Mouse (Mus musculus) adrenal gland, postnatal 14 days (tissue): ENCODE data around the gene Txnip. TPM values are rescaled to one million over a fixed set of nuclear protein-coding genes. Genes with fewer than 3 reads are reported as not detected.
"Not testable (repeated sequence)": the region's sequence is repeated elsewhere in the genome, so short reads cannot be mapped to it uniquely, and the experiment has no call there.

Experiments
- DNase-seq: peaks from one replicate; pipeline ENCODE4 v3.0.0; 2021; ENCODE audit warnings: mixed read lengths
- total RNA-seq: library from RNA; stranded (reverse); gene quantifications from 2 replicates; pipeline ENCODE4 v1.2.3, GENCODE M21; 2021

Gene Txnip
- total RNA-seq, 1 experiment from 2014 or later: 479 TPM

DNA sequence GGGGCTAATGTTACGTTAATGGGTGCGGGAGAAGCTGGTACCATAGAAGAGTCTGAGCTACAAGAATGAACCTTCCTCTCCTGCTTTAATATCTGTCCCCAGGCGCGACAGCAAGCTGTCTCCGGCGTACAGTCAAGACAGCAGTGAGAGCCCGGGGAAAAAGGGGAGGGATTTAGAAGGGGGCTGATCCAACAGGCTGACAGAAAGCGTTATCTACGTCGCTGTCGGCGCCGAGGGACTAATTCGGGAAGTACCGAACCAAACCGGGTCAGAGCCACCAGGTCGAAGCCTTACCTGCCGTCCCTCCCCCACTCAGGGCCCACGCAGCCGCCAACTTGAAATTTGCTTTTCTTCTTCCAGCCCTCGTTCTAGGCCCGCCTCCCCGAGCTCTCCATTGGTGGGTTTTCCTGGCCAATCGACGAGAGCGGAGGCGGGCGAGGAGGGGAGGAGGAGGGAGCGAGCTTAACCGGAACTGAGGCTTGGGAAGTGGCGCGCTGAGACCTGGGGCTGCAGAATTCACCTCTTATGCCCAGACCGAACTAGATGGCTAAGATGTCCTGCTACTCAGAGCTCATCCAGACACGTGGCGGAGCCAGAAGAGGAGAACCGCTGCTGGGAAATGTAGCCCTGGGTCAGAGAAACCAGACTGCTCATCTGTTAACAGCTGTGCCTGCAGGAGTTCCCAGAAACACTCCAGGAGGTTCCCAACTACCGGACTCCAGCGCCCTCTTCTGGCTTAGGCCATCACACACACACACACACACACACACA, 36.2 kb downstream of the Txnip start, which contains the start of gene Polr3gl:
Polr3gl (minus strand) TSS at position 392 of the 771 bp plus-strand sequence.
- peak; percentile 97 for DNase-seq

- no peak for DNase-seq
These were observed 37.1 kb downstream of the Txnip start for GRCm38 (mm10) chr3:96594851-96595250.

DNA sequence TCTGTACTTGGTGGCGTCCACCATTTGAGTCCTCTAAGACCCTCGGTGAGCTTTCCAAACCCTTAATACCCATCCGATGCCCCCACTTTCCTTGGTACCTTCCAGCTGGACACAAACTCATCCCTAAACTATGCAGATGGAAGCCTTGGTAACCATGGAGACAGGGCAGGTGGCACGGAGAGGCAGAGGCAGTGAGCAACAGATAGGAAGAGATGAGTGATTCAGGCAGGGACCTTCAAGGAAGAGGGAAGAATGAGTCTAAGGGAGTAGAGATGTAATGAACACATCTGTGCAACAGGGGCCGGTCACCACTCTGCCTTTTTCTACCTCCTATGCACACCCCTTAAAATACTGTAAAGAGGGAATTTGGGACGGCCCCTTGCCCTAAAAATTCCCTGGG, 37.9 kb downstream of the Txnip start:
- DNase-seq: no peak

DNA sequence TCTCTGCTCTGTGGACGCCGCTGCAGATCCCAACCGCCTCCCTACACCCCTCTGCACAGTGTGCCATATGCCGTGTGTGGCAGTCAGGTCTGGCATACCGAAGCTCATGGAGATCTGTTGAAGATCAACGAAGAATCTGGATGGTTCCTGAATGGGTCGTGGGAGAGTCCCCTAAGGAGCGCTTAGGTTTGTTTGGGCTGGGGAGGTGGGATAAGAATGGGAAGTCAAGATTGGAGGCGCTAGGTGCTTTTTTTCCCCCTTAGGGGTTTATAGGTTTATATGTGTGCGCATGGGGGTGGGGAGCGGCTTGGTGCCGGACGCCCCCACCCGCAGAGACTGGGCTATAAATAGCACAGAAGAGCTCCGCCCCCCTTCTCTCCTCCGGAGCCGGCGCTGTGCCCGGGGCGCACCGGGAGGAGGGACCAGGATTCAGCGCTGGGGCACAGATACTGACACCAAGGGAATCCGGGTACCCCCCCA, 38.5 kb downstream of the Txnip start, which contains the start of gene Ankrd34a:
Ankrd34a (plus strand) TSS at position 409 of the 480 bp plus-strand sequence.
- DNase-seq: peak; percentile 65

DNA sequence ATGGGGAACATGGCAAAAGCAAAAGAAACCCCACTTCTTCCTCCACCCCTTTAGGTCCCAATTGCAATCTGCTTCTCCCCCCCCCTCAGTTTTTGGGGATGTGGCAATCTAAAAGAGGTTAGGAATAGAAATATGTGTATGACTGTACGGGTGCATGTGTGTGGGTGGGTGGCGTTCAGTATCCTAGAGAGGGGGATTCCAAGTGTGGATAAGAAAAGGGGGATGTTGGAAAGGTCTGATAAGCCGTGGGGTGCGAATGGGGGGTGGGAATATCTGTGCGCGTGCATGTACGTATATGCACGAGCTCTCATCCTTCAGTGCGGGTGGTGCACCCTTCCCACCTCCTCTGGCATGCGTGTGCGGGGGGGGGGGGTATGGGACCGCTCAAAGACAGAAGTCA, 39.1 kb downstream of the Txnip start:
- DNase-seq: no peak

DNA sequence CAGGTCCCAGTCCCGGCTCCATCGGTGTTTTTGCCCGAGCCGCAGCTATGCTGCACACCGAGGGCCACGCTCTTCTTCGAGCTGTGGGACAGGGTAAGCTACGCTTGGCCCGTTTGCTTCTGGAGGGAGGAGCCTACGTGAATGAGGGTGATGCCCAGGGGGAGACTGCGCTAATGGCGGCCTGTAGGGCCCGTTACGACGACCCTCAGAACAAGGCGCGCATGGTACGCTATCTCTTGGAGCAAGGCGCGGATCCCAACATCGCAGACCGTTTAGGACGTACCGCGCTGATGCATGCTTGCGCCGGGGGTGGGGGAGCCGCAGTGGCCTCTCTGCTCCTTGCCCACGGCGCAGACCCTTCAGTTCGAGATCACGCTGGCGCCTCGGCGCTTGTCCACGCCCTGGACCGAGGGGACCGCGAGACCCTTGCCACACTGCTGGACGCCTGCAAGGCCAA, 39.7 kb downstream of the Txnip start:
- peak; percentile 42 for DNase-seq

- peak; percentile 82 for DNase-seq
These were observed 40.7 kb downstream of the Txnip start for GRCm38 (mm10) chr3:96598156-96599068.

GRCm38 (mm10) chr3:96599069-96599393, 41.3 kb downstream of the Txnip start:
- DNase-seq: no peak

DNA sequence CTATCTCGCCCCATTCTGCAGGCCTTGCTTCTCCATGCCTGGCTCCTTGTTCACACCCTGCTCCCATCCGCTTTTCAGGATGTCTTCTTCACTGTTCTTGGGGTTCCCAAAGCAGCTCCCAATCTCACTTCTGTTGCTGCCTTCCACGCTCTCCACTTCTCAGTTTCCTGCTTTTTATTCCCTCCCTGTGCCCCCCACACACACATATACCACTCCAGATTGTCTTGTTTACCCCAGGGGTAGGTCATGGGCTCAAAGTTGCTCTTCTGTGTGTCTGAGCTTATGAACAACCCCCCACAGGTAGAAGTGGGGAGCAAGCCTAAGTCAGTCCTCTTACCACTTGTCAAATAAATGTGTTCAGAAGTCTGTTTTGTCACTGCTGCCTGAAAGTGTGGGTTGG, 41.7 kb downstream of the Txnip start:
- no peak for DNase-seq

DNA sequence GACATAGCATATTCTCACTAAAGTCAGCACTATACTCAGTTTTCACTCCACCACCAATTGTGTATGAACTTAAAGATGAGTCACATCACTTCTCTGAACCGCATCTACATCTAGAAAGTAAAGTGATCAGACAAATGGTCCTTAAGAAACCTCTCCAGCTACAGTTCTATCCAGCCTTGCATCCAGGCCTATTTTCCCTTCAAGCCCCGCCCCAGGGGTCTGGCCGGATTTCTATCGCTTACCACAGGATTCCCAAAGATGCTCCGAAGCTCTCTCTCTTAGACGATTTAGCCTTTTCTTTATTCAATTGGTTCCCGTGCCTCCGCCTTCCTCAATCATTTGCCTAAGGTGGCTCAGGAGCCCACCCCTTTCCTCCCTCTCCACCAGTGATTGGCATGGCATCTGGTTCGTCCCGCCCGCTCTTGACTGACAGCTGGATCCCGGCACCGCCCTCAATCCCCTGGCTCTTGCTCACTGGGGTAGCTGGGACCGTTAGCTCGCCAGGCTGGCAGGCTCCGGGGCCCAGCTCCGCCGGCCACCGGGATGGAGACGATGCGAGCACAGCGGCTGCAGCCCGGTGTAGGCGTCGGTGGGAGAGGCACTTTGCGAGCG, 43.0 kb downstream of the Txnip start, which contains the start of gene Lix1l:
Lix1l (plus strand) TSS at position 511 of the 612 bp plus-strand sequence.
- DNase-seq: peak; percentile 96

DNA sequence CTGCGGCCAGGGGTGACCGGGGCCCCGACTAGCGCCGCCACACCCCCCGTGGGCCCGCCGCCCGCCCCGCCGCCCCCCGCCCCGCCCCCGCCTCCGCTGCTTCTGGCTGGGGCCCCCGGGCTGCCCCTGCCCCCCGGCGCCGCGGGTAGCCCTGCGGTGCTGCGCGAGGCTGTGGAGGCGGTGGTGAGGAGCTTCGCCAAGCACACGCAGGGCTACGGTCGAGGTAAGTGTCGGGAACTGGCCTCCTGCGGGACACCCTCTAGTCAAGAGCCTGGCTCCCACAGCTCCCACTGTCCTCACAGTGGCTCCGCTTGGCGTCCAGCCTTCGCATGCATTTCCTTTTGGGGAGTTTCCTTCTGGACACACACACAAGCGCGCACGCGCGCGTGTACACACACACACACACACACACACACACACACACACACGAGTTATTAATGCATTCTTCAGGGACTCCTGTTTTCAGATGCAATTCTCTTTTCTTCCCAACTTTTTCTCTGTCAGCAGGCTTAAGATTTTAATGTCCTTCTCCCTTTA, 43.6 kb downstream of the Txnip start:
- peak; percentile 78 for DNase-seq

GRCm38 (mm10) chr3:96601941-96602703, 44.4 kb downstream of the Txnip start:
- peak; percentile 73 for DNase-seq

DNA sequence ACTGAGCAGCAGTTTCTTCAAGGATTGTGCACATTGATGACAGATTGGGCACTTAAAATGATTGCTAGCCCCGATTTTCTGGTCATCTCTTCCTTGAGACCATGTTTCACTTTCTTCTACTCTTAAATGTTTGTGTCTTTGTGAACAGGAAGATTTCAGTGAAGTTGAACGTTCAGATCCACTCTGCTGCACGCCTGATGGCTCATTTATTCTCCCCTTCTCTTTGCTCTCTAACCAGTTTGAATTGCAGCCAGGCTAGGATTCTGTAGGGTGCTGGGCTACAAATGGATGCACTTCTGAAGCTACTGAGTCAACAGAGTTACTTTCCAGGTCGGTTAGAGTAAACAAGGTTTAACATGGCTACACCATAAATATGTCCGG, 44.9 kb downstream of the Txnip start:
- no peak for DNase-seq

DNA sequence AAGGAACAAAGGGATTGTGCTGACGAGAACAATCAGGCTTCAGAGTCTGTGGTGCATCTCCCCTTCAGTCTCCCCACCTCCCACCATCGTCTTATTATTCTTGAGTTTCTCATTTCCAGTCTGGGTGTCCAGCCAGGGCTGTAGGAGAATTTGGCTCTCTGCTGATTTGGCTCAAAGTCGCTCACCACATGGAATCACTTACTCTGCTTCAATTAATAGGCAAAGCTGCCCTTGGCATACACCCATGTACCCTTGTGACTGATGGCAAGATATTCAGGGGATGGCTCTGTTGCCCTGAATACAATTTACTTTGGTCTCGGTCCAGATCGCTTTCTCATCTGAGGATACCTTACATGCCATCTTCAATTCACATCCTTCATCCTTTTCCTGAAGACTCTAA, 45.6 kb downstream of the Txnip start:
- peak; percentile 39 for DNase-seq

DNA sequence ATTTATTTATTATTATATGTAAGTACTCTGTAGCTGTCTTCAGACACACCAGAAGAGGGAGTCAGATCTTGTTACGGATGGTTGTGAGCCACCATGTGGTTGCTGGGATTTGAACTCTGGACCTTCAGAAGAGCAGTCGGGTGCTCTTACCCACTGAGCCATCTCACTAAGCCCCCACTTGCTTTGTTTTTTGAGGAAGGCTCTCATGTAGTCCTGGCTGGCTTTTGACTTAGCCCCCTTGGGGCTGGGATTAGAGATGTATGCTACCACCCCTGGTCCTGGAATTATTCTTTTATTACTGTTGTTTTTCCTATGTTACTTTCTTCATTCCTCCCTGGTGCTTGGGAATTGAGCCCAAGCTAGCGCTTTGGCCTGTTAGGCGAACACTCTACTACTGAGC, 48.2 kb downstream of the Txnip start:
- not testable (repeated sequence) for DNase-seq

- DNase-seq: no peak
These were observed 48.9 kb downstream of the Txnip start for GRCm38 (mm10) chr3:96606618-96607017.

Other genes with a start within 250 kb of the Txnip start
- not detected in 2 replicates for gene BC107364, start 105.7 kb upstream of the Txnip start, total RNA-seq
- 6.9 TPM in 1 of 2 replicates, not detected in the other for gene Hfe2, start 32.8 kb upstream of the Txnip start, total RNA-seq
- gene Gm16253, start 19.0 kb downstream of the Txnip start, total RNA-seq: not detected in 2 replicates
- 35.0 and 36.1 TPM in 2 replicates for gene Polr3gl, start 36.2 kb downstream of the Txnip start, total RNA-seq
- gene Ankrd34a, start 38.7 kb downstream of the Txnip start, total RNA-seq: 0.49 and 0.70 TPM in 2 replicates
- 29.1 and 29.6 TPM in 2 replicates for gene Lix1l, start 43.2 kb downstream of the Txnip start, total RNA-seq
- 95.0 and 98.6 TPM in 2 replicates for gene Rbm8a, start 72.0 kb downstream of the Txnip start, total RNA-seq
- 43.6 and 45.6 TPM in 2 replicates for gene Pex11b, start 77.4 kb downstream of the Txnip start, total RNA-seq
- gene Gm42957, start 77.5 kb downstream of the Txnip start, total RNA-seq: 0.19 and 0.34 TPM in 2 replicates
- gene Itga10, start 87.6 kb downstream of the Txnip start, total RNA-seq: 1.6 and 2.6 TPM in 2 replicates
- gene Ankrd35, start 112.2 kb downstream of the Txnip start, total RNA-seq: 1.7 and 2.9 TPM in 2 replicates
- 21.3 and 31.9 TPM in 2 replicates for gene Pias3, start 138.4 kb downstream of the Txnip start, total RNA-seq
- 3.6 and 4.1 TPM in 2 replicates for gene Nudt17, start 150.6 kb downstream of the Txnip start, total RNA-seq
- gene Polr3c, start 169.7 kb downstream of the Txnip start, total RNA-seq: 26.4 and 33.4 TPM in 2 replicates
- 33.5 and 34.2 TPM in 2 replicates for gene Rnf115, start 169.7 kb downstream of the Txnip start, total RNA-seq